Mouse (Mus musculus): Measurements from ENCODE around the gene Nid1.
"Not testable (repeated sequence)": the region's sequence is repeated elsewhere in the genome, so short reads cannot be mapped to it uniquely, and the experiment has no call there.

- TF ChIP-seq CTCF, POLR2A (IDR thresholded peaks at IDR 0.05; ENCODE audit: extremely low read depth, insufficient read depth, low read length): not testable (repeated sequence)
Measured at GRCm38 (mm10) chr13:13436161-13436560, 1.2 kb upstream of the Nid1 start.
